Mouse (Mus musculus) right cerebral cortex, postnatal 10 days (tissue): ENCODE results near the gene Ppp1r15a.
"Not testable (repeated sequence)": the region's sequence is repeated elsewhere in the genome, so short reads cannot be mapped to it uniquely, and the experiment has no call there.

Experiments used
- DNase-seq, 2 experiments: peaks; one replicate each; pipeline ENCODE4 v3.0.0; 2021; ENCODE audit warnings: low spot score in 2 of 2

The Ppp1r15a gene

DNA sequence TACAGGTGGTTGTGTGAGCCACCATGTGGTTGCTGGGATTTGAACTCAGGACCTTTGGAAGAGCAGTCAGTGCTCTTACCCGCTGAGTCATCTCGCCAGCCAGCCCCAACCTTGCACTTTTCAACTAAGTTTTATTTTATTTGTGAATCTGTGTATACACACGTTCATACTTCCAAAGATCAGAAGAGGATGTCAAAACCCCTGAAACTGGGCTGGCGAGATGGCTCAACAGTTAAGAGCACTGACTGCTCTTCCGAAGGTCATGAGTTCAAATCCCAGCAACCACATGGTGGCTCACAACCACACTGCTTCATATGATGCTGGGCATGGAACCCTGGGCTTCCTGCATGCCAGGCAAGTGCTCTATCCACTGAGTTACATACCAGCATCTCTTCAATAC is 41.1 kb downstream of the Ppp1r15a start:
- not testable (repeated sequence) for DNase-seq

DNA sequence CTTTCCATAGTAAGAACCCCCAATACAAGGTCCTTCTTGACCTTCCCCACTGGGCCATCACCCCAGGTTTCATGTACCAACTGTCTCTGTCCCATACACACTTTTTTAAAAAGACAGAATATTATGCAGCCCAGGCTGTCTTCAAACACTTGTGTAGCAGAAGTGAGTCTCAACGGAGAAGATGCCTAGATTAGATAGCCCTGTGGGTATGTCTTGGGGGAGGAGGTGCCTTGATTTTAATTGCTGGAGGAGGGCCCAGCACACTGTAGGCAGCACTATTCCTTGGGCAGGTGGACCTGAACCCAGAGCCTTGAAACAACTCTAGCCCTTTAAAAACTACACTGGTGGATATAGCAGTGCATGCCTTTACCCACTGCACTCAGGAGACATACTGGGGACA is 43.9 kb downstream of the Ppp1r15a start:
- no peak for DNase-seq

DNA sequence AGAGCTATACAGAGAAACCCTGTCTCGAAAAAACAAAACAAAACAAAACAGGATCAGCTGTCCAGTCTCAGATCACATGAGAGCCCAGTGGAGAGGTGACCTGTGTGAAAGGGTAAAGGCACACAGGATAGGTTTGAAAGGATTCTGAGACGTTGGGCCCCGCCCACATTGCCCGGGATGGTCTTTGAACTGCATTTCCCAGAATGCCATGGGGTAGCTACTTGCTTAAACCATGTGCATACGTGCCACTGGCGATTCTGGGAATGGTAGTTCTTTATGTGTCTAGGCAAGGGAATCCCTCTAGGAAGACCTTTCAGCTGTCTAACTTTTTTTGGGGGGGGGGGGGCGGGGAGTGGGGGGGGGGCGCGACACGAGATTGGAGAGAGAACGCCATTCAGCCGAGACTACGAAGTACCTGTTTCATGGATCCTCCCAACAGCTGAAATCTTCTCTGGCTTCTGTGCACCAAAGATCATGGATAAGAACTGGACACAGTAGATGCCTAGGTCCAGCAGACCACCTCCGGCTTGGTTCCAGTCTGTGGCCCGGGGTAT is 44.6 kb downstream of the Ppp1r15a start, which contains the start of gene Tulp2:
Gene Tulp2 (plus strand): TSS at position 504 of the 554 bp plus-strand sequence.
- peak; percentile 79 to 82 for DNase-seq

DNA sequence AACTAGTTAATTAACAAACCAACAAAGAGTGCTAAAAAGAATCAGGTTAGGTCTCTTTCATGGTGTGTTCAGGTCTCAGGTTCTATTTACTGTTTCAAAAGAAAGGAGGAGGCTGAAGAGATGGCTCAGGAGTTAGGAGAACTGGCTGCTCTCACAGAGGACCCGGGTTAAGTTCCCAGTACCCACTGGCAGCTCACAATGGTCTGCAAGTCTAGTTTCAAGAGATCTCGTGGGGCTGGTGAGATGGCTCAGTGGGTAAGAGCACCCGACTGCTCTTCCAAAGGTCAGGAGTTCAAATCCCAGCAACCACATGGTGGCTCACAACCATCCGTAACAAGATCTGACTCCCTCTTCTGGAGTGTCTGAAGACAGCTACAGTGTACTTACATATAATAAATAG is 45.8 kb downstream of the Ppp1r15a start:
- DNase-seq: not testable (repeated sequence)

DNA sequence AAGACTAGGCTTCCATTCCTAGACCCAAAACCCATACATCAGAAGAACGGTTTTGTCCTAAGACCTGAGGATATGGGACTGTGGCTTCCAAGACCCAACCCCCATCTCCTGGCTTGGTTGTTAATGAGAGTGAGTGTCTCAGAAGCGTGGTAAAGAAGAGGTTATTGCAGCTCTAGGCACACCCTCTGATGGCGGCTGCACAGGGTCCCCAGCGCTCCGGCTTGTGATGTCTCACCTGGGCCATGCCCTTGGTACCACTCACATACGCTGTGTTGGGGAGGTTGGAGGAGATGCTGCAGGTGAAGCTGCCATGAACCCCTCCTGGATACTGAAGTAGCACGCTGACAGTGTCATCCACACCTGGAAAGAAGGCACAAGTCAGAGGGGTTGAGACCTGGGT is 47.3 kb downstream of the Ppp1r15a start:
- DNase-seq: no peak

DNA sequence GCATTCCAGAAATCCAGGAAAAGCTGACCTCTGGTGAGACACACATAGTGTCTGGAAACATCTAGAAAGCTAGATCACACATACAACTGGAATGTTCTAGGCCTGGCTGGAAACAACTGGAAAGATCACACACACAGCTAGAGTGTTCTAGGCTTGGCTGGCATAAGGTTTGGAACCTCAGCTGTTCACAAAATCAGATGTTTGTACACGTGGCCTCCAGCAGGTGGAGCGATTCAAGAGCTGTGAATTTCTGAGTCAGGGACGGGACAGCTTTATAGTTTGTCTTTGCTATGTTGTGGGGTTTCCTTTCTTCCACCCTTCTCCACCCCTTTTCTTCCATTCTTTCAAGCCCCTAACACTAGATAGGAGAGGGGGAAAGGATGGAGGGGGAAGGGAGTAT is 49.1 kb downstream of the Ppp1r15a start:
- DNase-seq: peak; percentile 68 to 80

DNA sequence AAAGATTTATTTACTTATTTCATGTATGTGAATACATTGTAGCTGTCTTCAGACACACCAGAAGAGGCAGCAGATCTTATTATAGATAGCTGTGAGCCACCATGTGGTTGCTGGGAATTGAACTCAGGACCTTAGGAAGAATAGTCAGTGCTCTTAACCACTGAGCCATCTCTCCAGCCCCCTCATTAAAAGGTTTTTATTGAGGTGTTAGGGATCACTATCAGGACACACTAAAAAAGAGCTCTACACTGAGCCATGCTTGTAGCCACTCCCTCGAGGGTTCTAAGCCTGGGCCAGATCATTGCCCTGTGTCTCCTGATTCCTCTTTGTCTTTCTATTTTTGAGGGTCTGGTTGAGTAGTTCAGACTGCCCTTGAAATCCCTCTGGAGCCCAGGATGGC is 49.6 kb downstream of the Ppp1r15a start:
- no peak for DNase-seq

DNA sequence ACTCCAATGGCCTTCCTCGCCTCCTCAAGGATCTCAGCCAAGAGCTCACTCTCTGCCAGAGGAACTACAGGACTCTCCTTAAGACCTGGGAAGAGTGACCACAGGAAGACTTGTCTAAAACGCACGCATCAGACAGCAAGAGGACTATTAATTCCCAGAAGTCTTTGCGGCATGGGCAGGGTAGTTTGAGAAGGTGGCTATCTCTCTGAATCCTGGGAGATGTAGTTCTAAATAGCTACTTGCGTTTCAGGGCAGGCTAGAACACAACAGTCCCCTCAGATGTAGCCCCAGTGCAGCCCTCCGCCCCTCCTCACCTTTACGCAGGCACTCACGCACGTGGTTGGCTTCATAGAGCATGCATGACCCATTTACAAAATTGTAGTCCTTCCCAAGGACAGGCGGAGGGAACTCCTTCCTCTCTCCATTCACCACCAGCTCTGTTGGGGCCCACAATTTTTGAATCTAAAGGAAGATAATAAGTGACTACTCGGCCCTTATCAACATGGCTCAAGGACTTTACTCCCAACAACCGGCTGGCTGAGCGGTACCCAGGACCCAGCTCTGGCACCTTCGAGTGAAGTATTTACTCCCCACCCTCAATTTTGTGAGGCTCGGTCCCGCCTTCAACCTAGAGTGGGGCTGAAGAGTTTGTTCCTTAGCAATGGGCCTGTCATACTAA is 50.6 kb downstream of the Ppp1r15a start:
- DNase-seq: no peak
